Comparison of ENCODE assay signal across 8 mouse cellular contexts in genomic region chr16:91044270-91045182, GRCm38 (mm10). TPM values are rescaled to one million over a fixed set of nuclear protein-coding genes. Genes with fewer than 3 reads are reported as not detected.
DNase-seq lines count a peak whose midpoint lies in the region; ATAC-seq and TF ChIP-seq lines count a peak whose summit lies in the region.

Paxbp1 (minus strand) TSS chr16:91044543.

- whole genome bisulfite sequencing in bone marrow, adult 2 months = 1% methylated on average over 69 of the region's 70 CpGs
- 2% methylated on average over 60 of the region's 70 CpGs for WGBS in embryonic facial prominence, embryonic 15.5 days
- 2% methylated on average over 55 of the region's 70 CpGs for WGBS in limb, embryonic 14.5 days
- WGBS in midbrain, postnatal 0 days = 2% methylated on average over 66 of the region's 70 CpGs

- peak within 1 kb of the TSS; percentile 99 for H3K4me3 ChIP-seq in bone marrow, adult 2 months (replicated peaks; ENCODE audit: control insufficient read depth, low read depth, low read length)
- H3K4me3 ChIP-seq in embryonic facial prominence, embryonic 15.5 days (replicated peaks) = peak within 1 kb of the TSS; percentile 96
- peak within 1 kb of the TSS; percentile 85 for H3K4me3 ChIP-seq in limb, embryonic 14.5 days (replicated peaks; ENCODE audit: low read length)
- H3K4me3 ChIP-seq in midbrain, postnatal 0 days (ENCODE audit: low read depth, low read length) = peak within 1 kb of the TSS; percentile 70

- peak within 1 kb of the TSS; percentile 93 for H3K27ac ChIP-seq in bone marrow, adult 2 months (ENCODE audit: control insufficient read depth, insufficient read depth, low read depth, low read length, poor library complexity)
- H3K27ac ChIP-seq in embryonic facial prominence, embryonic 15.5 days (replicated peaks) = peak within 1 kb of the TSS; percentile 97
- peak within 1 kb of the TSS; percentile 95 for H3K27ac ChIP-seq in limb, embryonic 14.5 days (replicated peaks; ENCODE audit: low read depth, low read length)
- peak within 1 kb of the TSS; percentile 99 for H3K27ac ChIP-seq in midbrain, postnatal 0 days (ENCODE audit: low read depth, low read length)

- H3K36me3 ChIP-seq in embryonic facial prominence, embryonic 15.5 days = peaks cover 13% of the 10 kb centered on the region; the same call in 1 of the 2 replicates
- peaks cover 18% of the 10 kb centered on the region for H3K36me3 ChIP-seq in limb, embryonic 14.5 days (ENCODE audit: control insufficient read depth, insufficient read depth, low read length)
- H3K36me3 ChIP-seq in midbrain, postnatal 0 days (ENCODE audit: insufficient read depth, low read length) = peaks cover 3% of the 10 kb centered on the region; the same call in 1 of the 2 replicates

- peak within 1 kb of the TSS; percentile 65 for H3K4me2 ChIP-seq in embryonic facial prominence, embryonic 15.5 days (replicated peaks)
- peak within 1 kb of the TSS; percentile 62 for H3K4me2 ChIP-seq in limb, embryonic 14.5 days (replicated peaks; ENCODE audit: low read depth, low read length, severe bottlenecking)
- H3K4me2 ChIP-seq in midbrain, postnatal 0 days (ENCODE audit: low read depth, low read length, poor library complexity, severe bottlenecking) = peak within 1 kb of the TSS; percentile 61

- no peaks in the 10 kb centered on the region; the same call in 1 of the 2 replicates for H3K4me1 ChIP-seq in bone marrow, adult 2 months (ENCODE audit: control insufficient read depth, insufficient read depth, low read length)
- peaks cover 18% of the 10 kb centered on the region for H3K4me1 ChIP-seq in embryonic facial prominence, embryonic 15.5 days
- peaks cover 6% of the 10 kb centered on the region; the same call in 1 of the 2 replicates for H3K4me1 ChIP-seq in limb, embryonic 14.5 days (ENCODE audit: control insufficient read depth, insufficient read depth, low read length)
- H3K4me1 ChIP-seq in midbrain, postnatal 0 days (ENCODE audit: insufficient read depth, low read length) = no peaks in the 10 kb centered on the region

- TF ChIP-seq POLR2A in bone marrow, adult 2 months (IDR thresholded peaks at IDR 0.05; ENCODE audit: borderline replicate concordance, control insufficient read depth, low read depth, low read length) = peak; percentile 78
- peak; percentile 85 for TF ChIP-seq POLR2A in limb, embryonic 14.5 days (IDR thresholded peaks at IDR 0.05; ENCODE audit: borderline replicate concordance, extremely low read depth, insufficient read depth, insufficient read length)

- peak; percentile 98 for TF ChIP-seq CTCF in bone marrow, adult 2 months (IDR thresholded peaks at IDR 0.05; ENCODE audit: control insufficient read depth, insufficient read depth, low read length)
- peak; percentile 99 for TF ChIP-seq CTCF in midbrain, postnatal 0 days (IDR thresholded peaks at IDR 0.05)

- peak within 1 kb of the TSS; percentile 95 for H3K9ac ChIP-seq in embryonic facial prominence, embryonic 15.5 days
- H3K9ac ChIP-seq in limb, embryonic 14.5 days (ENCODE audit: low read depth, low read length, severe bottlenecking) = peak within 1 kb of the TSS; percentile 93
- peak within 1 kb of the TSS; percentile 97 for H3K9ac ChIP-seq in midbrain, postnatal 0 days (replicated peaks; ENCODE audit: low read length, poor library complexity, severe bottlenecking)

- ATAC-seq in embryonic facial prominence, embryonic 15.5 days (ENCODE audit: insufficient number of reproducible peaks, low FRiP score, low TSS enrichment, low read depth) = peak; percentile 95
- peak; percentile 95 for ATAC-seq in limb, embryonic 14.5 days (ENCODE audit: low FRiP score, low read depth)
- ATAC-seq in midbrain, postnatal 0 days (ENCODE audit: low FRiP score) = peak; percentile 95

- no peaks in the 10 kb centered on the region for H3K27me3 ChIP-seq in embryonic facial prominence, embryonic 15.5 days
- H3K27me3 ChIP-seq in limb, embryonic 14.5 days (ENCODE audit: control insufficient read depth, insufficient read depth, low read length) = no peaks in the 10 kb centered on the region
- H3K27me3 ChIP-seq in midbrain, postnatal 0 days (ENCODE audit: insufficient read depth, low read length) = no peaks in the 10 kb centered on the region

- H3K9me3 ChIP-seq in embryonic facial prominence, embryonic 15.5 days (replicated peaks) = no peaks in the 10 kb centered on the region
- H3K9me3 ChIP-seq in limb, embryonic 14.5 days (ENCODE audit: control insufficient read depth, low read length) = no peaks in the 10 kb centered on the region
- no peaks in the 10 kb centered on the region for H3K9me3 ChIP-seq in midbrain, postnatal 0 days (ENCODE audit: low read length)

- DNase-seq in 416B (ENCODE audit: low read depth) = peak; percentile 99
- peak; percentile 99 for DNase-seq in heart, adult 8-10 months (ENCODE audit: low spot score)
- peak; percentile 99 for DNase-seq in kidney, adult 9 months
- peak; percentile 99 for DNase-seq in limb, embryonic 14.5 days (ENCODE audit: low spot score)
- DNase-seq in midbrain, postnatal 0 days (ENCODE audit: low spot score) = peak; percentile 99
- DNase-seq in spleen, postnatal 14 days (ENCODE audit: low spot score in 2 of 2) = peak; percentile 99

RNA-seq across cellular contexts. Expression of gene Paxbp1, which starts in this region (rescaled TPM):
- 44.3 and 72.0 TPM in 2 replicates for polyA plus RNA-seq in bone marrow, adult 2 months (2011; ENCODE audit: insufficient read depth, insufficient read length, low replicate concordance, missing spikeins)
- 53.4 and 55.8 TPM in 2 replicates for polyA plus RNA-seq in embryonic facial prominence, embryonic 15.5 days (2015; fragmentation: Nextera tagmentation; extraction: Ambion mirVana)
- total RNA-seq in heart, adult 8-10 months (2022) = 10 to 100 TPM in 3 of 4 experiments, 1 to 10 TPM in 1; 8.1 to 18.6 (median 12.5) TPM
- polyA plus RNA-seq in limb, embryonic 14.5 days (2012; rRNA removed) = 117 and 132 TPM in 2 replicates
- polyA plus RNA-seq in limb, embryonic 14.5 days (2014; fragmentation: Nextera tagmentation; extraction: Ambion mirVana) = 56.2 and 69.4 TPM in 2 replicates
- total RNA-seq in midbrain, postnatal 0 days (2014; rRNA removed) = 54.0 and 86.2 TPM in 2 replicates
- 19.8 and 27.1 TPM in 2 replicates for polyA plus RNA-seq in midbrain, postnatal 0 days (2015; fragmentation: Nextera tagmentation; extraction: Ambion mirVana)

Comparison
In these comparisons a context has a peak if more than half of its experiments do, and no peak if none do; other contexts are left out.
1. Peak in every context shown above with its lines: DNase-seq, ATAC-seq, H3K4me3 ChIP-seq and H3K27ac ChIP-seq.